ENCODE assay signal across 12 mouse cellular contexts in the genomic region with DNA sequence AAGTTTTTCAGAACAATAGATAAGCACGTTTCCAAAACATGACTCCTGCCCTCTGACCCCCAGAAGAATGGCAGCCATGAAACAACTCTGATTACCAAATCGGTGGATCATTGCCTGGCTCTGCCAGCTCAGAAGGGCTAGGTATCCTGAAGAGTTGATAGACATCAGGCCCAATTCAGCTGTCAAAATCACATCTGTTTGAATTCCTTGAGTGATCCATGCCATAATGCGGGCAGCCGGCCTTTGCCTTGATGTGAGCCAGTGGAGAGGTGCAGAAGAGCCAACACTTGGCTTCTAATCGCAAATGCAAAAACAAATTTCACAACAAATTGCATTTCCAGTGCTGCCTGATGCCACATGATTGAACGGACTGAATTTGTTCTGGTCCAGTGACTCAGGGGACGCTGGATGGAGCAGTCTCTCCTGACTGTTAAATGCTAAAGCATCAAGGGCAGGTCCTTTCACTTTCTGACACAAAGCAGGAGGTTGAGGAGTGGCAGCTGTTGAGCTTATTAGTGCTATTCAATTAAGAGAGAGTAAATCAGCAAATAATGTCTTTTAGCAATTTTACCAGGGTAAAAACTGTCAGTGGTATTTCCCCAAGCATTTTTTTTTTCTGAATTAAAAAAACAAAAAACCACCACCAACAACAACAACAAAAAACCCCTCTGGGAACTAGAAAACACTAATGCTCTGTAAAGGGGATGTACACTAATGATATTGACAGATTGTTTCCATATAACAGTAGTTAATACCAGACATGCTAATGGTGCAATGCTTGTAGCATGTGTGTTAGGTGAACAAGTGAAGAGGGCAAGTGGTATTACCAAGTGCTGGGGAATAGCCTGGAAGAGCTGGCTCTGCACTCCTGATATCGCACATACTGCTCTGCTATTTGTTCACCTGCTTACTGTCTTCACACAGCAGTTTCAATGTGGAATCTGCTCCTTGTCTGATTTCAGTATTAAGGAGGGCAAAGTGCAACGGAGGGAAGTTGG.
DNase-seq lines count a peak whose midpoint lies in the region; ATAC-seq lines count a peak whose summit lies in the region.
"Had no signal": no experiment of that assay in that cellular context is flagged by ENCODE, and none has a peak within 500 bp of the region (broad histone marks: within the 10 kb centered on the region; RNA-seq: fewer than 3 reads in every experiment).

No protein-coding gene starts in this region.

- H3K9me3 ChIP-seq in hindbrain, embryonic 13.5 days: no peaks in the 10 kb centered on the region
- H3K9me3 ChIP-seq: lung, embryonic 15.5 days had no signal

- DNase-seq in kidney, adult 9 months: peak; percentile 2
- no peak for DNase-seq in kidney, adult 11 months
- DNase-seq in kidney, postnatal 36 days: peak; percentile 2 to 5
- DNase-seq in retina, embryonic 14.5 days (ENCODE audit: low spot score): peak; percentile 54
- no peak for DNase-seq in layer of hippocampus, postnatal 36 days
- DNase-seq: cerebellum, adult 9-11 months; gastrocnemius, adult 2 months; liver had no signal

- H3K27ac ChIP-seq in hindbrain, embryonic 13.5 days: no peak overlapping the region
- H3K27ac ChIP-seq: gastrocnemius, adult 2 months; lung, embryonic 15.5 days; stomach, postnatal 0 days had no signal

- no peak overlapping the region for H3K4me2 ChIP-seq in hindbrain, embryonic 13.5 days
- H3K4me2 ChIP-seq: lung, embryonic 15.5 days had no signal

- H3K4me3 ChIP-seq in hindbrain, embryonic 13.5 days: no peak overlapping the region
- H3K4me3 ChIP-seq: gastrocnemius, adult 2 months; lung, embryonic 15.5 days had no signal

- ATAC-seq in hindbrain, embryonic 13.5 days (ENCODE audit: low FRiP score): peak; percentile 52; the same call in 1 of the 2 replicates
- no peak for ATAC-seq in megakaryocyte-erythroid progenitor cell, adult 5-6 weeks (replicated peaks; ENCODE audit: low FRiP score, low TSS enrichment, poor library complexity, severe bottlenecking)

- WGBS in hindbrain, embryonic 13.5 days: 33% methylated on average over 9 of the region's 9 CpGs

- no peak overlapping the region for H3K9ac ChIP-seq in hindbrain, embryonic 13.5 days
- H3K9ac ChIP-seq: lung, embryonic 15.5 days had no signal

- H3K4me1 ChIP-seq in hindbrain, embryonic 13.5 days (replicated peaks): peaks cover 8% of the 10 kb centered on the region; the same call in 1 of the 2 replicates
- H3K4me1 ChIP-seq: lung, embryonic 15.5 days had no signal

- H3K36me3 ChIP-seq in hindbrain, embryonic 13.5 days: no peaks in the 10 kb centered on the region
- H3K36me3 ChIP-seq: lung, embryonic 15.5 days had no signal

- H3K27me3 ChIP-seq in hindbrain, embryonic 13.5 days: no peaks in the 10 kb centered on the region
- H3K27me3 ChIP-seq: lung, embryonic 15.5 days had no signal

Comparison
In these comparisons a context has a peak if more than half of its experiments do, and no peak if none do; other contexts are left out.
1. DNase-seq: peak in kidney, adult 9 months (single experiment), kidney, postnatal 36 days (2 of 2) and retina, embryonic 14.5 days (single experiment); none in kidney, adult 11 months (single experiment) and layer of hippocampus, postnatal 36 days (0 of 2).